ENCODE assay signal across 13 mouse cellular contexts in genomic region chr5:121378678-121379256, GRCm38 (mm10).
"Had no signal": no experiment of that assay in that cellular context is flagged by ENCODE, and none has a peak within 500 bp of the region (broad histone marks: within the 10 kb centered on the region; RNA-seq: fewer than 3 reads in every experiment).

No protein-coding gene starts in this region.

- H3K4me1 ChIP-seq: kidney, embryonic 15.5 days had no signal

- H3K4me3 ChIP-seq: kidney, embryonic 15.5 days; limb, embryonic 13.5 days; lung, embryonic 15.5 days; midbrain, embryonic 10.5 days; myocyte; neural tube, embryonic 15.5 days had no signal

- DNase-seq: kidney, adult 2 months; kidney, postnatal 14 days; midbrain, embryonic 14.5 days; right cerebral cortex, adult 18-20 months; right cerebral cortex, postnatal 4 days; spleen, adult 18-20 months; thymus, postnatal 36 days had no signal
